Mouse (Mus musculus): Measurements from ENCODE around the gene Fkbp1a. TPM values are rescaled to one million over a fixed set of nuclear protein-coding genes. Genes with fewer than 3 reads are reported as not detected.

The Fkbp1a gene
- total RNA-seq, 2 experiments from 2014 or later: 453 to 456 TPM

DNA sequence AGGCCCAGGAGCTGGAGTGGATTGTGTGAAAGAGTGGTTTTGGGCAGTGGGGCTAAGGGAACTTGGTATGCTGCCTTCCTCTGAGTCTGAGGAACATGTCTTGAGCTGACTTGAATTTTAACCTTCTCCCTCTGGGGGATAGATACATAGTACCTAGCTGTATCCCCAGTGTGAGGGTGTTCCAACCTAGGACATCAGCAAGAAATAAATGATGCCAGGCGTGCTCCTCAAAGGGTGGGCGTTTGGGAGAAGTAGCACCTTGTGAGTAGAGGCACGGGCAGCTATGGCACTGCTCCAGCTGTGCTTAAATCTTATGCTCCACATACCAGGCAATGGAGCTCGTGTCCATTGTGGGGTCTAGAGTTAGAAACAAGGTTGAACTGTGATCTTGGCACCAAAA is 4.3 kb downstream of the Fkbp1a start:
- no peak for DNase-seq

DNA sequence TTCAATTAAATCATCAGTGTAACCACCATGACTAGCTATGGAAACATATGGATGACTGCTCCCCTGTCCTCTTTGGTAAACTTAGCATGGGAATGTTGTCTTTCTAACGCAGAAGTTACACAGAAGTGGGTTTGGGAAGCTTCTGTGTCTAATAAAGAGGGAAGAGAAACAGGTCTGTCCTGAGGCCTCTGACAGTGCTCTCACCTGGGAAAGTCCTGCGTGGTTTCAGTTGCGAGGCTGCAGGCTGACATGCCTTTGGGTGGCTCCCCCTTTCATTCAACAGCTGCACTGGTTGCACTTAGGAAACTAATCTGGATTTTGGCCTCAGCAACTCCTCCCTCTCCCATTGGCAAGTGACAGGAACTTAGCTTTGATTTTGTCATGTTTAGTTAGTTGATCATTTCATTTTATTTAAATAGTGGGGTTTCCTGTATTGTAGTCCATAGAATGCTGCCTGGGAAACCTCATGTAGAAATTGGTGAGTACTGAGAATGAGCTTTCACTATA is 7.4 kb downstream of the Fkbp1a start:
- DNase-seq: no peak

DNA sequence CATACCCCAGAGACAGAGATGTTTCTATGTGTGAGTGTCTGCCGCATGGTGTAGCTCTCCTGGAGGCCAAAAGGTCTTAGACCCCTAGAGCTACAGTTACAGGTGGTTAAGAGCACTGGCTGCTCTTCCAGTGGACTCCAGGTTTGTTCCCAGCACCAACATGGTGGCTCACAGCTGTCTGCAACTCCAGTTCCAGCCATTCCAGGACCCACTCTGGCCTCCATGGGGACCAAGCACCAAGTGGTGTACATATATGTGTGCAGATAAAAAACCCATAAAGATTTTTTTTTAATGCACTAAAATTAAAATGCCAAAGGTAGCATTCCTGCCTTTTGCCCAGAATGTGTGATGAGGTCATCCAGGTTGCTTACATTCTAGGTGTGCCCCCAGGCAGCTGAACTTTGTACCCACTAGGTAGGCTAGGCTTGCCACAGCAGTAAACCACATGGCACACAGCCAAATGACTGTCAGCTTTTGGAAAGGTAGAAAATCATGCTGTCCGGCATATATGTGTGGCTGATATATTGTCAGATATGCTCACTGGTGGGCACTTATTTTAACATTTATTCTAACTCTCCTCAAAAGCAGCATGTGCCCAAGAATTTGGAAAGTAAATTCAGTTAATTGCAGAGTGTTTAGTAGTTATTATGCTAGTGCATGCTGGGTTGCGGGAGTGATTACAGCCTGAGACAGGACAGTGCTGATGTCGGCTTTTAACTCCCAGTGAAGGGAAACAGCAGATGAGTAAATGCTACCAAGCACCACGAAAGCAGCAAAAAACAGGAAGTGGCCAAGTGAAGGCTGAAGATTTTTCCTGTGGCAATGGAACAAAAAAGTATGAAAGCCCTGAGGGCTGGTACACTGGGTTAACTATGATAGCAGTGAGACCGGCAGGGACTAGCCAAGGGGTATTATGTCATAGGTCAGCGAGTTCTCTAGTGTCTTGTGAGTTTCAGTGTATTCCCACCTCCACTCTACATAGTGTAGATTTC is 20.9 kb downstream of the Fkbp1a start:
- DNase-seq: no peak

DNA sequence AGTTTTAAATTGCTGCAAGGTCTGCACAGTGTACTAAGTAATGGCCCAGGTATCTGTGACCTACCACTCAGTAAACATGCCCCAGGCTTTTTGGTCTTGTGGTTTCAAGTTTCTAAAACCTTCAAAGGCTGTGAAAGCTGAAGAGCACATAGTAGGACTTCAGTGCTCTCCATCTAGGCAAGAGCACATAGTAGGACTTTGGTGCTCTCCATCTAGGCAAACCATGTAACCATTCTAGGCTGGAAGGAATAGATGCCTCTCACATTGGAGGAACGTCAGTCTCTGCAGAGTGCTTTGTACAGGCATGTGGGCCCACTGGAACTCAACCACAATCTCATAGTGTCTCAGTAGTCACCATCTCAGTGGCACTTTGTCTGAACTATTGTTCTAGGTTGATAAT is 21.7 kb downstream of the Fkbp1a start:
- no peak for DNase-seq

DNA sequence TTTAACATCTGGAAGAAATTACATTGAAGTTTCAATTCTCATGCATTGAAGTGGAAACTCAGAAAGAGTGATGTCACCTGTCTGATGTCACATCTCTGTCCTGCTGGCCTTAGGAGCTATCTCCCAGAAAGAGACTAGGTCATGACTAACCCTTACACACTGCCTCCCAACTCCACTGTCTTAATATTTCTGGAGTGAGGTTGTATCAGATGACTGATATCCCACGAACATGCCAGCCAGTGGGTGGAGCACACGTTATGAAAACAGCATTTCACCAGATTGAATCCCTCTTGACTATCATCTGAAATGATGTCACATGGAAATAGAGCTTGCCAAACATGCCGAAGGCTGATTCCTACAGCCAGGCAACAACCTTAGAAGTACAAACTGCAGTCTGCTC is 22.7 kb downstream of the Fkbp1a start:
- no peak for DNase-seq

DNA sequence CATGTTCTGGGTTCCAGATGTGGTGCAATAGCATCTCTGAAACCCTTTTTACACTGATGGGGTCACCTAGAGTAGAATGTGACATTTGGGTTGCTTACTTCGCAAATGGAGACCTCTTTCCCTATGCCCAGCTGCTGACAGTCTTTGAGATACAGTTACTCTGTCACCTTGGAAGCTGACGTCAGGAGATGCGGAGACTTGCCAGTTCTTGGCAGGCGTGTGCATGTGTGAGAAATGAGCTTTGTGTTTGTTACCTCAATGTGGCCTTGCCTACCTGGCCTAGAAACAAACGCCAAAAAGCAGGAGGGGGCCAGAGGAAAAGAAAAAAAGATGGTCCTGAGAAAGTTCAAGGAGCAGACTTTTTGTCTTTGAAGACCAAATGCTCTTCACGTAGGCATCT is 24.6 kb downstream of the Fkbp1a start:
- no peak for DNase-seq

DNA sequence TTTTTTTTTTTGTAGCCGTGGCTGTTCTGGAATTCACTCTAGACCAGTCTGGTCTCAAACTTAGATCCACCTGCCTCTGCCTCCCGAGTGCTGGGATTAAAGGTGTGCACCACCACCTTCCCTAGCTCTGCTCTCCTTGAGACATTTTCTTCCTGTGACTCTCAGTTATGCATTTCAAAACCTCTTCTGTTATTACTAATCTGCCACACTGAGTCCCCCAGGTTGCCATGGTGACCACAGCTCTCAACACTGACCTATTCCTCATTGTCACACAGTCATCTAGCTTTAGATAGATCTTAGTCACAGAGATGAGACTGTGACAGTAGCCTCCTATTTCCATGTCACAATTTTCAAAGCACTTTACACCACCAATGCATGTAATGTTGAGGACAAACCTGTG is 27.2 kb downstream of the Fkbp1a start:
- DNase-seq: no peak

DNA sequence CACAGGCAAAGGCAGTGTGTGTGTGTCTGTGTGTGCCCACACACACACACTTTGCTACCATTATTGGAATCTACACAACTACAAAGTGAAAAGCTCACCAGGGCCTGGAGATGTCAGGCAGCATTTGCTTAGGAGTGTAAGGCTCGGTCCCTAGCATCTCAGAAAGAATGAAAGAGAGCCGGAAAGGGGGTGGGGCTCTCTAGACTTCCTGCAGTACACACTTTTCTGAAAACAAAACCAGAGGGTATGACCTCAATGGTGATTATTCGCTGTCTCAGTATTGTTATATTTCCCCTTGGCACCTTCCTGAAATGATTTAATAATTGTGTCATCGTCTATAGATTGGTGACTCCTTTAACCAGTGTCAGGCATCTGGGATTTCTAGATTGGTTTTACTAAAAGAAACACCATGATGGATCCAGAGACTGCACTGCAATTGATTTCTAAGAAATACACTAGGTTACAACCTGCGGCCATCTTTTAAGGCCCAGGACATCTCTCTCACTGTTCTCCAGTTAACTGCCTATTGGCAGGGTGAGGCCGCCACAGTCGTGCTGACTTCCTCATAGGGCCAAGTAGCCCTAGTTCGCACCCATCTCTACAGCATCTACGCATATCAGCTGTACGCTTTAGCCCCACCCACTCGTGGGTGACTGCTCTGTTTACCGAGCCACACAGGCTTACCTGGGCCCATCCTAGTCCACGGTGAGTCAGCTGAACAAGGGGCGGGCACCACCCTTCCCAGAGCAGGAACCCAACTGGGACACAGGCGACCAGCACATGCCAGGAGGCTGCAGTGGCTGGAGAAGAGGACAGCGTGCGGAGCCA is 29.8 kb downstream of the Fkbp1a start, which contains the start of gene Sdcbp2:
Gene Sdcbp2, plus strand, starts transcription at position 750 of the 828 bp plus-strand sequence.
- no peak for DNase-seq

DNA sequence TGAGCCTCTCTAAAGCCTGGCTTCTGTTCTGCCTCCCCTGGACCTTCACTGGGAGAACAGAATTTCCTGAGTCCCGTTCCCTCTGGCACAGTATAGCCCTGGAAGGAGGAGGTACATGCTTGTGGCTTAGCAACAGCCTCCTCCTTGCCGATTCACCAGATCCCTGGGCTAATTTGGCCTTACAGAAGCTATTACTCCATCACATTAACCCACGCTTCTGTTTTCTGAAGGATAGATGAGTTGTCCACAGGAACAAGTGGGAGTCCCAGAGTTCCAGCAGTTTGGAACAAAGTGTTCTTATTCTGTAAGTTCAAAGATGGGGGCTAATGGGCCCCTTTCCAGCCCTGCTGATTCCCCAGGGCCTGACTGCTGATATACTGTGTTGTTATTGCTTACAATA is 31.4 kb downstream of the Fkbp1a start:
- DNase-seq: no peak

DNA sequence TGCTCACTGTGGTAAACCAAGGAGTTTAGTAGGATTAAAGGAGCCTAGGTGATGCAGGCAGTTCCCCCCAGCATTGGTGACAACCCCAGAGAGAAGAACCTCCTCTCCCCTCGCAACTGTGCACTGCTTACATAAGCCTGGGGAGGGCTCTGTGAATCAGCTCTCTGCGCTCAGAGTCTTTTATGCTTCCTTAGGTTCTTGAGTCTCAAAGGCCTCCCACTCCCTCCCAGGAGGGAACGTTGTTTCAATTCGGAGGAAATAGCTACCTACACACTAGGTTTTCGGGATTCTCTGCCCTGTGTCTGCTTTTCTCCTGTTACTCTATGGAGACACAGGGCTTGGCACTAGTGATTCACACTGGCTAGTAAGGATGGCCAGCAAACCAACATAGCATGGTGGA is 32.3 kb downstream of the Fkbp1a start:
- DNase-seq: no peak

DNA sequence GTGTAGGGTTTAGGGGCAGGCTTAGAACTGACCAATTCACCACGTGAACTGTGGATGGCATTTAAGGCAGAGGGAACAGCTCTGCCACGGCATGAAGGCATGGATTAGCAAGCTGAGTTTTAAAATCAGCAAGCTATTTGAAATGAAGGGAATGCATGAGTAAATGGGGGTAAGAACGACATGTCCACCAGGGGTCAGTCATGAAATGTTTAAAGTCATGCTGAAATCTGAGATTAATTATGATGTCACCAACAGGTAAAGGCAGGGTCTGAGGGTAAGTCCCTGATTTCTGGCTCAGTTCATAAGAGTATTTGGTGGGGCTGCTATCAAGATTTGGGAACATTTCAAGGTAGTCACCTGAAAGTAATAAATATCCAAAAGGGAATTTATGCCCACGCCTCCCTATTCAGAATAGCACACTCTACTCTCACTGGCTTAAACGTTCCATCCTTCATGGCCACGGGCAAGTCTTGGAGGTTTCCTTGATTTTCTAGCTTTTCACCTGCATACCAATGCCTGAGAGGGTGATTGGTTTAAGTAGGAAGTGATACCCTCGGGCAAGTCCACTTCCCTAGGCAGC is 32.9 kb downstream of the Fkbp1a start:
- DNase-seq: peak; percentile 44

DNA sequence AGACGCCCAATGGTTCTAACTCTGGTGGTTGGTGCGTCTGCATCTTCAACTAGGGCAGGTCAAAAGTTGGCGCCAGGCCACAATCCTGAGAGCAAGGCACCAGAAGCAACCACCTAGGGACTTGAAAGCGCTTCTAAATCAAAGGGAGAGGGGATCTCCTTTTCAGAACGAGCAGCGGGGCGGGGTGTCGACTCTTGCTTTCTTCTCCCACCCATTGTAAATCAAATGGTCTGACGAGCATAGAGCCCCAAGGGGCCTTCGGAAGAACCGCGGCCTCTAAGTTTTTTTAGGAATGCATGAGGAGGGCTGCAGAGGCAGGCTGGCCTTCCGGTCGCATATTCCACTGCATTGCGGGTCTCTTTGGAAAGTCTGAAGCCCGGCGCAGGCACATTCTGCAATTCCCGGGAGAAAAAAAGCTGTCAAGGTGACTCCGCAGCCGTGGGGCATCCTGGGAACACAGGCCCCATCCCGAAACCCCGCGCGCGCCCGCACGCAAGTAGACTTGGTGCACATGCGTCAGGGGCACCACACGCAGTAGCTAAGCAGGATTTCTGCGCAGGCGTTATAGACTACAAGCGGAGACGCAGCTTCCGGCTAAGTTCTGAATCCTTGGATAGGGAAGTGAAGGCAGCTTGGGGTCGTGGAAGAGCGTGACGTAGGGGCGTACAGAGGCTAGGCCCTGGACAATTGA is 33.6 kb downstream of the Fkbp1a start:
- DNase-seq: peak; percentile 86

DNA sequence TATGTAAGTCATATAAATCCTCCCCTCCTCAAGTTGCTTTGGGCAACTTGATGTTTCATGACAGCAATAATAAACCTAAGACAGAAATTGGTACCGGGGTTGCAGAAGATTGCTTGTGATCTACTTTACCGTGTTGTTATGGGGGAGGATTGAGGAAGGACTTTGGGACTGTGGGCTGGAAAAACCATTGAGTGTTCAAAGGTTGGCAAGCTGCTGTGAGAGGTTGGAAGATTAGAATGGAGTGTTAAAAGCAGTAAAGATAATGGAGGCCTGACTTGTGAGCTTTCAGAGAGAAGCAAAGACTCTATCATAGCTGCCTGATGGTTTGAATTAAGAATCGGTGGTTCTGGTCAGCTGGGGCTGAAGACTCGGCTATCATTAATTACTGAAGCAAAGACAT is 36.9 kb downstream of the Fkbp1a start:
- no peak for DNase-seq

DNA sequence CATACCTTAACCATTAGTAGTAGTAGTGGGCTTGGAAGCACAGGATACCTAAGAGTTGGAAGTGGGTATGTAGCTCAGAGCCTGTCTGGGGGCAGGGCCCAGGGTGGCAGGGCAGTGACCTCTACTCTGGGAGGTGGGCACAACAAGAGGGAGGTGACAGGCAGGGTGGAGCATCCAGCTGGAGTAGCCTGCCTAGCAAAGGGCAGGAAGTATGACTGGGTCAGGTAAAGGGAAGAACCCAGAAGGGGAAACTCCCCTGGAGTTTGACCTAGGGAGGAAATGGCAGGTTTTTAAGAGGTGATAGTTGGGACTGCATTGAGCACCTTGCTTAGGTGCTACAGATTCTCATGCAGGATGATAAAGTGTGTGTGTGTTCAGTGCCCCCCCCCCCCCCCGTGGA is 38.7 kb downstream of the Fkbp1a start:
- no peak for DNase-seq

DNA sequence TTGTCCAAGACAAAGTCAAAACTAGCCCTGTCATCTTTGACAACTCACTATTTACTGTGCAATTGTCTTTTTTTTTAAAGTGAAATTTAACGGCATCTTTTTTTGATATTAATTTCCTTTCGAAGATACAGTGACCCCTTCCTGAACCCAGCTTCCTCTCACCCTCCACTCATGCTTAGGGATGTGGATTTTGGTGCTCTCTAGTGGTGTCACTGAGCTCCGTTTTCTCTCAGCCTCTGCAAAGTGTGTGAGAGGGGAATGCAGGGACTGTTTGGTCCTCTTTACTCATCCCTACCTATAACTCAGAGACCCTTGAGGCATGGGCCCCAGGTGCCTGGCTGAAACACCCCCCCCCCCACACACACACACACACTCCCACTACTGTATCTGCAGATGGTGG is 43.7 kb downstream of the Fkbp1a start:
- DNase-seq: no peak

DNA sequence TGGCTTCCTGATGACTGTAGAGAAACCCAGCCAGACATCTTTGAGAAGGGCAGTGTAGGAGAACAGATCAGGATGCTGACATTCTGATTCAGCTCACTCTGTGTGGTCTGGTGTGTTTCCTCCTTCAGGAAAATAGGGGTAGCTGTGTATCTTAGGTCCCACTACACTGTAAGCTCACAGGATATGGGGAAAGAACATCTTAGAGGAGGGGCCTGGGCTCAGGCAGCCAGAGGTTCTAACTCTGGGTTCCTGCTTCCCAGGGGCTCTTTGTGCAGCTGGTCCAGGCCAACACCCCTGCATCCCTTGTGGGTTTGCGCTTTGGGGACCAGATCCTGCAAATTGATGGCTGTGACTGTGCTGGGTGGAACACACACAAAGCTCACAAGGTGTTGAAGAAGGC is 44.5 kb downstream of the Fkbp1a start:
- no peak for DNase-seq

DNA sequence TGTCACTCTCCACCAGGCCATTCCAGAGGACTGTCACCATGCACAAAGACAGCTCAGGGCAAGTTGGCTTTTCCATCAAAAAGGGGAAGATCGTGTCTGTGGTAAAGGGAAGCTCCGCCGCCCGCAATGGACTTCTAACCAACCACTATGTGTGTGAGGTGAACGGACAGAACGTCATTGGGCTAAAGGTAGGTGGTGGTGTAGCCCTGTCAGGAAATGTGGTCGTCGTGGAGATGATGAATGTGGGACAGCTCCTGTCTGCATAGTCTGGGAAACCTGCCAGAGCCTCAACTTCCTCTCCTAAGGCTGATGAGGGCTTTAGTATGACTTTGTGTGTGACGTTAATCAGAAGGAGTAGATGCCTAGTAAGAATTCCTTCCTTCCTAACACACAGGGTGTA is 45.0 kb downstream of the Fkbp1a start:
- no peak for DNase-seq

DNA sequence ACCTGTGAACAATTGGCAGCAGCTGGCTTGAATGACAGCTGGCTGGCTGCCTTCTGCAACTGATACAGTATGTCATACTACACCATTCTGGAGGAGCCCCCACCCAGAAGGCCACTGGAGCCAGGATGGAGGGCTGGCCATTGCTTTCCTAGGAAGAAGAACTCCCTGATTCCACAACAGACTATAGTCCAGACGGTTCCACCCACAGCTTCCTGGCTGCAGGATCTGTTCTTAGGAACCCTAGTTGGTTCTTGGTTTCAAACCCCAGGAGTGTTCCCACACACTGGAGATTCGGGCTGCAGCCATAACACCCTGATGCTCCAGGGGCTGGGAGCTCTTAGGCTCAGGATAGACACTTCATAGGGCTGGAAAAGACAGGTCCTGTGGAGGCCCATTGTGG is 55.8 kb downstream of the Fkbp1a start:
- no peak for DNase-seq

DNA sequence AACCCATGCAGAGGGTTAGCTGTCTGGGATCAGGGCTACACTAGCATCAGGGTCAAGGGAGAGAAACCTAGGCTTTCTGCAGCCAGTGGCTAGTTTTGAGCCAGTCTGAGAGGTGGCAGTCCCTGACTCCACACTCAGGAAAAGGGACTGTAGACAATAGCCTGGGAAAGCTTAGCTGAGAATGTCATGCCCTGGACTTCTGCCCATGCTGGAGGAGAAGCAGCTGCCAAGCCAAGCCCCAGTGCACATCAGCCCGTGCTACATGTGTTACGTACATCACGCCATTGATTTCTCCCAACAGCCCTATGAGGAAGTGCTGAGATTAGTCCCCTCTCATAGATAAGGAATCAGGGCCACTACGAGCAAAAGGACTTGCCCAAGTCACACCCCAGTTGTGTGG is 59.8 kb downstream of the Fkbp1a start:
- peak; percentile 46 for DNase-seq

DNA sequence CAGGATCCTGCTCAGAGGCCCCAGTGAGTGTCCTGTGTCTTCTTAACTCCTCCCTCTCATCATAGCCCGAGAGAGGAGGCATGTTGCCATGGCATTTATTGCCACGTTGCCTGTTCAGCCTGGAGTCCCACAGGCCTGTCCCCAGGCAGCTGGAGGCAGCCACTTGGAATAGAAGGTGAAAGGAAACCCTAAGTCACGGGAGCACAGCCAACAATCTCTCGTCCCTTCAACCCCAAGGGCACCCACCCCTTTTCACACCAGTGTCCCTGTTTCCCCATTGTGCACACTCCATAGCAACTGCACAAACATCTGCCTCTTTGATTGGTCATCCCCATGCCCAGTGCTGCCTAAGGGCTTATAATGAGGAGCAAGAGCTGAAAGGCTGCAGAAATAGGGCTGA is 61.3 kb downstream of the Fkbp1a start:
- DNase-seq: no peak

DNA sequence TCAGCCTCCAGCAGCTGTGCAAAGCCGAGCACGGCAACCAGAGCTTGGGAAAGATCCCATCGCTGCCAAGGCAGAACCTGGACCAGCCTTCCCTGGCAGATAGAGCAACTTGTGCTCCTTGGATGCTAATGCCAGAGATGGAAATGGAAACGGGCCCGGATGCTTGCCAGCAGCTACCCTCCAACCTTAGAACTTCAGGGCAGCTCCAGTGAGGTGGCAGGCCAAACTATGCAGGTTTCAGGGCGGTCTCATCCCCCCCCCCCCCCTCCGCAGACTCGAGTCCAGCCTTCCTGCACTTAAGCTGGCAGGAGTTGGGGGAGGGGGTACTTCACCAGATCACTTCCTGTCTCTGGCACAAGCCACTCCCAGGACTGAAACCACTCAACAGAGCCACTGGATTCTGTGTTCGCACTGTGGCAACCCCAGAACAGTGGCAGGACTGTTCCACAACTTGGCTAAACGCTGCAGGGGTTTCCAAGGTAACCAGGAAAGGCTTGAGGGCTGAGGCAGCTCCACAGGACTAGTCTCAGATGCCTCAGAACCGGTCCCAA is 63.2 kb downstream of the Fkbp1a start:
- no peak for DNase-seq

DNA sequence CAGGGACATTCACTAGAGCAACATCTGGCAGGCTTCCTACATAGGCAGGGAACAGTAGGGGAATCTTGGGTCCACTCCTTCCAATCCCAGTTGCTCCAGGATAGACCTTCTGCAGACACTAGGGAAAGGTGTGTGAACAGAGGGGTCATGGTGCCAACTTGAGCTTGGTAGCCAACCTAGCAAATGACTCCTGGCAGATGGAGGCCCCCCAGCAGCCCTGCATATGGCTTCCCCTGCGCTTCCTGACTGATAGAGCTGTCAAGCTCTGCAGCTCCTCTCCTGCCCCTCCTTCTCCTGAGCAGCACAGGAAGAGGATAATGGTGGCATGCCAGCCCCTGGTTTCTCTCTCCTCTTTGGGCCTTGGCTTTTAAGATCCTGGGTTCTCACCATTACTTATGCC is 66.2 kb downstream of the Fkbp1a start:
- no peak for DNase-seq
